Mouse (Mus musculus): Measurements from ENCODE around the gene Paics. TPM values are rescaled to one million over a fixed set of nuclear protein-coding genes. Genes with fewer than 3 reads are reported as not detected.
A peak's percentile ranks its signal among the peaks of the same experiment; 100 is the strongest.

Paics gene
- total and polyA plus RNA-seq, 2 experiments from 2014 or later: 114 to 166 TPM

GRCm38 (mm10) chr5:77010352-77010751 lies 59.2 kb downstream of the Paics start:
- WGBS: 93% methylated on average over 9 of the region's 9 CpGs
- no peak for DNase-seq (ENCODE audit: low spot score)

GRCm38 (mm10) chr5:77011082-77011481 lies 60.0 kb downstream of the Paics start:
- WGBS: 68% methylated on average over 3 of the region's 3 CpGs
- Histone ChIP-seq H3K27me3 (ENCODE audit: insufficient read depth, low read length) (no peaks in the 10 kb centered on the region), H3K4me1 (ENCODE audit: insufficient read depth, low read length) (no peaks in the 10 kb centered on the region), H3K4me2 (ENCODE audit: low read depth, low read length) (no peak overlapping the region), H3K4me3 (ENCODE audit: low read length) (no peak overlapping the region), H3K9ac (replicated peaks; ENCODE audit: low read length) (no peak overlapping the region), H3K27ac (no peak overlapping the region), H3K36me3 (ENCODE audit: insufficient read depth, low read length) (no peaks in the 10 kb centered on the region), H3K9me3 (ENCODE audit: low read length) (no peaks in the 10 kb centered on the region)
- no peak for TF ChIP-seq CTCF (IDR thresholded peaks at IDR 0.05; ENCODE audit: low read depth)
- no peak for DNase-seq (ENCODE audit: low spot score)
- no peak for ATAC-seq

More at GRCm38 (mm10) chr5:77010352-77010751, 59.2 kb downstream of the Paics start:
- ATAC-seq: no peak
- Histone ChIP-seq H3K27me3 (ENCODE audit: insufficient read depth, low read length) (no peaks in the 10 kb centered on the region), H3K4me3 (ENCODE audit: low read length) (no peak overlapping the region), H3K9me3 (ENCODE audit: low read length) (no peaks in the 10 kb centered on the region), H3K36me3 (ENCODE audit: insufficient read depth, low read length) (no peaks in the 10 kb centered on the region), H3K4me2 (ENCODE audit: low read depth, low read length) (no peak overlapping the region), H3K4me1 (ENCODE audit: insufficient read depth, low read length) (no peaks in the 10 kb centered on the region), H3K27ac (no peak overlapping the region), H3K9ac (replicated peaks; ENCODE audit: low read length) (no peak overlapping the region)
- no peak for TF ChIP-seq CTCF (IDR thresholded peaks at IDR 0.05; ENCODE audit: low read depth)

GRCm38 (mm10) chr5:77013171-77013570 lies 62.1 kb downstream of the Paics start:
- 84% methylated on average over 3 of the region's 3 CpGs for WGBS
- Histone ChIP-seq H3K27me3 (ENCODE audit: insufficient read depth, low read length) (no peaks in the 10 kb centered on the region), H3K9ac (replicated peaks; ENCODE audit: low read length) (no peak overlapping the region), H3K36me3 (ENCODE audit: insufficient read depth, low read length) (no peaks in the 10 kb centered on the region), H3K4me3 (ENCODE audit: low read length) (no peak overlapping the region), H3K4me2 (ENCODE audit: low read depth, low read length) (no peak overlapping the region), H3K9me3 (ENCODE audit: low read length) (no peaks in the 10 kb centered on the region), H3K4me1 (ENCODE audit: insufficient read depth, low read length) (no peaks in the 10 kb centered on the region), H3K27ac (no peak overlapping the region)
- DNase-seq (ENCODE audit: low spot score) (no peak), ATAC-seq (no peak)
- TF ChIP-seq CTCF (IDR thresholded peaks at IDR 0.05; ENCODE audit: low read depth): no peak

GRCm38 (mm10) chr5:77015544-77016482 lies 64.7 kb downstream of the Paics start, which contains the start of gene Thegl:
Thegl (plus strand) TSS chr5:77016023.
- no peaks in the 10 kb centered on the region for H3K4me1 ChIP-seq (ENCODE audit: insufficient read depth, low read length)
- ATAC-seq (peak; percentile 96), DNase-seq (ENCODE audit: low spot score) (peak; percentile 84)
- H3K27me3 ChIP-seq (ENCODE audit: insufficient read depth, low read length): no peaks in the 10 kb centered on the region
- H3K27ac ChIP-seq: no peak within 1 kb of the TSS
- peak within 1 kb of the TSS; percentile 30; the same call in 1 of the 2 replicates for H3K9ac ChIP-seq (replicated peaks; ENCODE audit: low read length)
- 8% methylated on average over 57 of the region's 57 CpGs for WGBS
- no peaks in the 10 kb centered on the region for H3K9me3 ChIP-seq (ENCODE audit: low read length)
- peak within 1 kb of the TSS; percentile 78 for H3K4me2 ChIP-seq (ENCODE audit: low read depth, low read length)
- no peaks in the 10 kb centered on the region for H3K36me3 ChIP-seq (ENCODE audit: insufficient read depth, low read length)
- H3K4me3 ChIP-seq (ENCODE audit: low read length): peak within 1 kb of the TSS; percentile 59
- no peak for TF ChIP-seq CTCF (IDR thresholded peaks at IDR 0.05; ENCODE audit: low read depth)

Other genes starting within 250 kb of the Paics start
- gene Aasdh, start 45.8 kb upstream of the Paics start, total RNA-seq (2014; rRNA removed): 9.9 and 15.1 TPM in 2 replicates
- 10.2 and 12.8 TPM in 2 replicates for gene Aasdh, start 45.8 kb upstream of the Paics start, polyA plus RNA-seq (2015; fragmentation: Nextera tagmentation; extraction: Ambion mirVana)
- 7.4 and 13.0 TPM in 2 replicates for gene Ppat, start 271 bp downstream of the Paics start, total RNA-seq (2014; rRNA removed)
- gene Ppat, start 271 bp downstream of the Paics start, polyA plus RNA-seq (2015; fragmentation: Nextera tagmentation; extraction: Ambion mirVana): 10.7 and 12.2 TPM in 2 replicates
- 53.0 and 55.2 TPM in 2 replicates for gene Srp72, start 23.4 kb downstream of the Paics start, total RNA-seq (2014; rRNA removed)
- 72.9 and 78.7 TPM in 2 replicates for gene Srp72, start 23.4 kb downstream of the Paics start, polyA plus RNA-seq (2015; fragmentation: Nextera tagmentation; extraction: Ambion mirVana)
- not detected in 2 replicates for gene Arl9, start 52.7 kb downstream of the Paics start, total RNA-seq (2014; rRNA removed)
- not detected in 2 replicates for gene Arl9, start 52.7 kb downstream of the Paics start, polyA plus RNA-seq (2015; fragmentation: Nextera tagmentation; extraction: Ambion mirVana)
- gene Thegl, start 64.7 kb downstream of the Paics start, total RNA-seq (2014; rRNA removed): 0.11 and 0.63 TPM in 2 replicates
- gene Thegl, start 64.7 kb downstream of the Paics start, polyA plus RNA-seq (2015; fragmentation: Nextera tagmentation; extraction: Ambion mirVana): 0.81 and 0.82 TPM in 2 replicates
- 69.6 and 94.8 TPM in 2 replicates for gene Hopx, start 163.8 kb downstream of the Paics start, total RNA-seq (2014; rRNA removed)
- gene Hopx, start 163.8 kb downstream of the Paics start, polyA plus RNA-seq (2015; fragmentation: Nextera tagmentation; extraction: Ambion mirVana): 7.3 and 10.3 TPM in 2 replicates

All from hindbrain, postnatal 0 days (tissue).